Mouse (Mus musculus): ENCODE results near the gene Tbc1d9.
A peak's percentile ranks its signal among the peaks of the same experiment; 100 is the strongest.

Gene Tbc1d9

GRCm38 (mm10) chr8:83165235-83165930 lies at the start of gene Tbc1d9:
TSS of gene Tbc1d9 (plus strand) at chr8:83165352.
- DNase-seq = peak; percentile 72

- peak; percentile 14 for DNase-seq
Observed at GRCm38 (mm10) chr8:83135086-83135485, 30.1 kb upstream of the Tbc1d9 start.

GRCm38 (mm10) chr8:83140068-83140467 lies 25.1 kb upstream of the Tbc1d9 start:
- no peak for DNase-seq

GRCm38 (mm10) chr8:83140701-83141111 lies 24.4 kb upstream of the Tbc1d9 start:
- DNase-seq = no peak

GRCm38 (mm10) chr8:83141358-83141757 lies 23.8 kb upstream of the Tbc1d9 start:
- DNase-seq = no peak

- DNase-seq = no peak
Observed at GRCm38 (mm10) chr8:83144601-83145000, 20.6 kb upstream of the Tbc1d9 start.

- DNase-seq = no peak
Observed at GRCm38 (mm10) chr8:83145421-83145820, 19.7 kb upstream of the Tbc1d9 start.

GRCm38 (mm10) chr8:83149124-83149523 lies 16.0 kb upstream of the Tbc1d9 start:
- DNase-seq = no peak

GRCm38 (mm10) chr8:83152055-83152454 lies 13.1 kb upstream of the Tbc1d9 start:
- DNase-seq = no peak

GRCm38 (mm10) chr8:83152470-83152869 lies 12.7 kb upstream of the Tbc1d9 start:
- no peak for DNase-seq

- no peak for DNase-seq
Observed at GRCm38 (mm10) chr8:83155110-83155509, 10.0 kb upstream of the Tbc1d9 start.

GRCm38 (mm10) chr8:83158971-83159370 lies 6.2 kb upstream of the Tbc1d9 start:
- DNase-seq = no peak

- DNase-seq = no peak
Observed at GRCm38 (mm10) chr8:83159615-83160014, 5.5 kb upstream of the Tbc1d9 start.

GRCm38 (mm10) chr8:83160613-83161012 lies 4.5 kb upstream of the Tbc1d9 start:
- DNase-seq = no peak

GRCm38 (mm10) chr8:83165931-83166867 lies 1.0 kb downstream of the Tbc1d9 start, which contains the start of gene Gm10645:
TSS of gene Gm10645 (minus strand) at chr8:83166170.
- DNase-seq = peak; percentile 35

GRCm38 (mm10) chr8:83167932-83168331 lies 2.8 kb downstream of the Tbc1d9 start:
- no peak for DNase-seq

GRCm38 (mm10) chr8:83169127-83169526 lies 4.0 kb downstream of the Tbc1d9 start:
- no peak for DNase-seq

GRCm38 (mm10) chr8:83169709-83170108 lies 4.6 kb downstream of the Tbc1d9 start:
- no peak for DNase-seq

- no peak for DNase-seq
Observed at GRCm38 (mm10) chr8:83170894-83171293, 5.7 kb downstream of the Tbc1d9 start.

GRCm38 (mm10) chr8:83175680-83176079 lies 10.5 kb downstream of the Tbc1d9 start:
- no peak for DNase-seq

- DNase-seq = no peak
Observed at GRCm38 (mm10) chr8:83176785-83177184, 11.6 kb downstream of the Tbc1d9 start.

- DNase-seq = no peak
Observed at GRCm38 (mm10) chr8:83177317-83178195, 12.4 kb downstream of the Tbc1d9 start.

GRCm38 (mm10) chr8:83178228-83178742 lies 13.1 kb downstream of the Tbc1d9 start:
- peak; percentile 26 for DNase-seq
